Mouse (Mus musculus): ENCODE results near the gene Dnmt3c.

Dnmt3c gene

DNA sequence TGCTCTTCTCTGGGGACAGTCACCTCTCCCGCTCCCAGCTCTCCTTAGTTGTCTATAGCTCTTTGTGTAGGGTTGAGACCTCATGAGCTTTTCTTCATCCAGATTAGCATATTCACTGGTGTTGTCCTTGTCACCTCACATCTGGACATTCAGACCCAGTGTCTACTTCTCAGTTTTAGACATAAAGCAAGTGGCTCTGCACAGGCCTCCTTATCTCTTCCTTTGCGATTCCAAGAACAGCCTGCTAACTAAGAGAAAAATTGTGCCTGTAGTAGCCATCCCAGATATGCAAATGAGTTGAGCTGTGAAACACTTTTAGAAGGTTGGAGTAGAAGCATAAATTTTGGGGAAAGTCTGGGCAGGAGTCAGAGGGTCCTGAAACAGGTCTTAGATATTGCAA, 28.0 kb downstream of the Dnmt3c start:
- DNase-seq = no peak

GRCm38 (mm10) chr2:153724871-153725270, 28.4 kb downstream of the Dnmt3c start:
- no peak for DNase-seq

DNA sequence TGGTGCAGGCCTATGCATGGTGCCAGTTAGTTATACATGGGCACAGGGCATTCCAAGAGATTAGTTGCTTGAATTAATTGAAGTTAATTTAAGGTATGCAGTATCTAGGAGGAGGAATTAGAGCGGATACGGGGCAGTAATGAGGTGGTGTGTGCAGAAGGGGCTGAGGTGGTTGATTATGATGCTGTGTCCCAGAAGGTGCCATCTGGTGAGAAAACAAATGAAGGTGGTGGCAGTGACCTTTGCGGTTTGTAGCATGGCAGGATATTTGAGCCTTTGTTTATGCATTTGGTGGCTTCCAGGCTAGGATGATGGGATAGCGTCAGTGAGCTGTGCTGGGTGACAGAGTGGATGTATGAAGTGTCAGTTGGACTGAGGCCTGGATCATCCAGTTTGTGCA, 28.8 kb downstream of the Dnmt3c start:
- DNase-seq = no peak

- no peak for DNase-seq
Measured at GRCm38 (mm10) chr2:153734033-153734432, 37.6 kb downstream of the Dnmt3c start.

DNA sequence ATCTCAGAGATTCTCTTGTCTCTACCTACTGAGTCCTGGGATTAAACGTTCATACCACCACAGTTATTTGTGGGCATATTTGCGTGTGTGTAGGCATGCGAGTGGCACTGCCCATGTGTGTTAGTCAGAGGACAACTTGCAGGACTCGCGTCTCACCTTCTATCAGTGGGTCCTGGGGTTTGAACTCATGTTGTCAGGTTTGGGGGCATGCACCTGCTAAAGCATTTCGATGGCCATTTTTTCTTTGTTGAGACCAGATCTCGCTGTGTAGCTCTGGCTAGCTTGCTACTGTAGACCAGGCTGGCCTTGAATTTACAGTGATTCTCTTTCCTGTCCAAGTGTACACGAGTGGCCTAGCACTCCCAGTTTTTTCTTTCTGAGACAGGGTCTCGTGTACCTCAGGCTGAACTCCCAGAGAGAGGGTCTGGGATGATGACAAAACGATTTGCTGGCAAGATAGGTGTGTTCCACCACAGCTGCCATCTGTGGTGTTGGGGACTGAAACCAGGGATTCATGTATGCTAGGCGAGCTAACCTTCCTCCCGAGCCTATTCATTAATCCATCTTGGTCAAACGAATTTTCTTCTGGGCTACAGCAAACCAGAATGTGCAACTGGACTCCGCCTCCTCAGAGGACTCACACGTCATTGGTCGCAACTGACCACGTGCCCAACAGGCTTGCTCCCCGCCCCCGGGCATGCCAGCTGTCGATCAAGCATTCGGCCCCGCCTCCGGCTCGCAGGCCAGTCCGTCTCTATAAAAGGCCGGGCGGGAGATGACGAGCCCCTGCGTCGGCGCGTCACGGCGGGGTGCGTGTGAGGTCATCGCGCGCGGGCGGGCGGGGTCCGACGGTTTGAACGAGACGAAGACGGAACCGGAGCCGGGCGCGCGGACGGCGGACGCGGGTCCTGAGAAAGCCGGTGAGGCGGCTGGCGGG, 44.3 kb downstream of the Dnmt3c start, which contains the start of gene Mapre1:
TSS of gene Mapre1 (plus strand) at position 775 of the 937 bp plus-strand sequence.
- DNase-seq = peak; percentile 99

DNA sequence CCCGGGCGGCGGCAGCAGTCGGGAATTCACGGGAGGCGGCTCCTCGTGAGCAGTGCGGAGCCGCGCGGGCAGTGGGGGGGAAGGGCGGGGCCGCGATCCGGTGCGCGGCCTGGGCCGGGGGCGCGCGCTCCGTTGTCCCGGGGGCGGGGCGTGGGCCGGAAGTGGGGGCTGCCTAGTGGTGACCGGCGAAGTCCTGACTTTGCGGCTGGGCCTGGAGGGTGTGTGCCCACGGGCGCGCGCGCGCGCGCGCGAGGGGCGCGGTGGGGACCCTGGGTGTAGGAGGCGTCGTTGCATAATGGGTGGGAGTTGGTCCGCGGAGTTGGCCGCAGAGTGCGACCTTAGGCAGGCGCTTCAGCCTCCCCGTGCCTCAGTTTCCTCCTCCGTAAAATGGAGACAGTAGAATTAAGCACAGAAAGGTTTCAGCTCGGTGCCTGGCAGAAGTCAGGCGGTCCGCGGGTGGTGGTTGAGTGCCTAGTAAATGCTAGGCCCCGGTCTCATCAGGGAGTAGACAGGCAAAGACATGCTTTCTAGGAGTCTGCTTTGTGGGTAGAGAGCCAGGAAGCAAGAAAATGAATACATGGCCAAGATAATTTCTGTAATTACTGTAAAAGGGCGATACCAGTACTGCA, 45.1 kb downstream of the Dnmt3c start:
- no peak for DNase-seq

- no peak for DNase-seq
Measured at GRCm38 (mm10) chr2:153747994-153748393, 51.5 kb downstream of the Dnmt3c start.

GRCm38 (mm10) chr2:153750363-153750762, 53.9 kb downstream of the Dnmt3c start:
- no peak for DNase-seq

DNA sequence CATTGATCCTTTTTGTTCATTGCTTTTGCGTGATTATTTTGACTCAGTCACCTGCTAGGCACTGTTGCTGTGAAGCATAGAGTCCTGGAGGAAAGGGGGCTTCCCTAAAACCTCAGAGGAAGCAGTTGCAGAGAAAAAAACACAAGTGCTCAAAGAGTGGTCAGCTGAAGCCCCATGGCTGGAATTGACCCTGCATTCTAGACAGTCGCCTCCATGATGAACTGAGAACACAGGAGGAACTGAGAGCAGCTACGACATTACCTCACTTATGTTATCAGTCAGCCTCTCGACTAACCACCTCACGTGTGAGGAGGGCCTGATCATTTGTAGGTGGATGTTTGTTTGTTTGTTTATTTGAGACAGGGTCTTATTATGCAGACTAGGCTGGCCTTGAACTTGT, 65.7 kb downstream of the Dnmt3c start:
- DNase-seq = no peak

DNA sequence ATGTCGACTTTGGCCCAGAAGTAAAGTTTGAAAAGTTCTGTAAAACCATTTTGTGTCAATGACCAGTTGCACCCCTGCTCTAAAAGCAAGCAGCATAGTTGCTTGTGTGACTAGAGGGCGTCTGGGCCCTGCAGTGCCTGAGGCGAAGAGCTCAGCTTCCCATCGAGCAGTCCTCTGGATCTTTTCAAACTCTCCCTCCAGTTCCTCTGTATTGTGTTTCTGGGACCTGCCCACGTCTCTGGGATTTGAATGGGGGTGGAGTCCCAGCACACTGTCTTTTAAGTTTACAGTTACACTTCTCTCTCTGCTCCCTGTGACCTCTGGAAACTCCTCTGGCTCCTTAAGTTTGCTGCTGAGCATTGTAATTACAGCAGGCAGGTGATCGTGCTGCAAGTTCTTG, 71.0 kb downstream of the Dnmt3c start:
- no peak for DNase-seq

- no peak for DNase-seq
Measured at GRCm38 (mm10) chr2:153768881-153769280, 72.4 kb downstream of the Dnmt3c start.

GRCm38 (mm10) chr2:153772950-153773349, 76.5 kb downstream of the Dnmt3c start:
- DNase-seq = no peak

- no peak for DNase-seq
Measured at GRCm38 (mm10) chr2:153775472-153775871, 79.0 kb downstream of the Dnmt3c start.

DNA sequence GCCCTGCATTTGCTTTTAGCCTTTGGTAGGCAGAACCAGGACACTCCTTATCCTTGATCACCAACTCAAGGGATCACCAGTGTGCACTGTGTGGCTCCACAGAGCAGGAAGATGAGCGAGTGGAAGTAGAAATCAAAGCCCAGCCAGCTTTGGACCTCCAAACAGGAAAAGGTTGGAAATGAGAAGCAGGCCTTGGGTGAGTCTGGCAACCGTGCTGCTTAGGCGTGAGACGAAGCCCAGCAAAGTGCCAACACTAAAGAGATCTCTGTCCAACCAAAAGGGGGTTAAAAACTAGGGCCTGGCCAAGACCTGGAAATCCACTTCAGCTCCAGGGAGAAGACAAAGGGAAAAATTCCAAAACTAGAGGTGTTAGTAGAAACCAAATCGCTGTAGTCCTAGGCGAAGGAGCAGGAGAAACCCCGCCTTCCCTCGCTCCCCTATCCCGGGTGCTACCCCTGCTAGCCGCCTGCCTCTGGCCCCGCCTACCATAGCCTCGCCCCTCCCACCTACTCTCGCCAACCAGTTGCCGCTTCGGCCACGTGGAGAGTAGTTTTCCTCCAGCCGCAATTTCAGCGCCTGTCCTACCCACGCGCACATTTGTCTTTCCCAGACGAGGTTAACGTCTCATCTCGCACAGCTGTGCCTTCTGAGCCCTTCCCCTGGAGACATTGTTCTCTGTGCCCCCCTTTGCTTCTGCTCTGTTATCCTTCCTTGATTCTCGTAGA, 82.3 kb downstream of the Dnmt3c start:
- peak; percentile 49 for DNase-seq
